Mouse (Mus musculus) brain, embryonic 14.5 days (tissue): Measurements from ENCODE around the gene Stub1.

Source experiments
- CTCF ChIP-seq: fragments of 200-500 bp; IDR thresholded peaks from 2 replicates; pipeline ENCODE4 v1.5.1; 2012; ENCODE audit warnings: inconsistent platforms, mild to moderate bottlenecking, moderate library complexity, borderline replicate concordance; ENCODE audit not compliant: insufficient read depth, insufficient read length; ENCODE audit errors: extremely low read depth
- POLR2A ChIP-seq: fragments of 200-500 bp; IDR thresholded peaks from 2 replicates; pipeline ENCODE4 v1.6.1; 2012; ENCODE audit warnings: mild to moderate bottlenecking, inconsistent platforms, borderline replicate concordance; ENCODE audit not compliant: poor library complexity, insufficient read depth, insufficient read length, severe bottlenecking; ENCODE audit errors: extremely low read depth

DNA sequence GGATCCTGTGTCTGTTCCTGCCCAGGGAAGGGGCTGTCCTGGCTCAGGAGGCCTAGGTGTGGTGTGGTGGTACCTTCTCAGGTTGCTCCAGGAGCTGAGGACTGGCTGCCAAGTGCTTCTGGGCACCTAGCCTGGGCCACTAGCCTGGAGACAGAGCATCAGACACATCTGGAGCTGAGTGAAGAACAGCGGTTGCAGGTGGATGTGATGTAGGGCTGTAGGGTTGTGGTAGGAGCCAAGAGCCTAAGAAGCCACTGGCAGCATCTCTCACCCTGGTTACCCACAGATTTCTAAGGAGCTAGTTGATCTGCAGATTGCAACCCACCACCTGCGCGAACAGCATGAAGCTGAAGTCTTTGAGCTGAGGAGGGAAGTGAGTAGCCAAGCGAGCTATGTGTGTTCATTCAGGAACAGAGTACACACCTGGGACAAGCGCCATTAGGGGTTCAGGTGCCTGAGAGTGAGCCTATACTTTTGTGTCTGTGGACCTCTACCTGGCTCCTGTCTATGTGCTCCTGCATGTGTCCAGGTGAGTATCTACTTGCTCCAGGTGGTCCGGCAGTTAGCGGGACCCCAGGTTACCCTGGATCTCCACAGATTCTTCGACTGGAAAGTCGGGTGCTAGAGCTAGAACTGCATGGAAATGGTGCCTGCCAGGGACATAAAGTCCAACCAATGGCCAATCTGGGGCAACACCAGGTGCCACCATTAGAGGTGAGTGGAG, 46.3 kb downstream of the Stub1 start:
- TF ChIP-seq CTCF (no peak), POLR2A (no peak)
